Mouse (Mus musculus): ENCODE measurements at regions not wholly inside any gene's neighbourhood (a gene's known extent, or its start where the extent isn't known, plus 50 kb on each side); places are given as distances from the start of the nearest gene placed in this dataset.

DNA sequence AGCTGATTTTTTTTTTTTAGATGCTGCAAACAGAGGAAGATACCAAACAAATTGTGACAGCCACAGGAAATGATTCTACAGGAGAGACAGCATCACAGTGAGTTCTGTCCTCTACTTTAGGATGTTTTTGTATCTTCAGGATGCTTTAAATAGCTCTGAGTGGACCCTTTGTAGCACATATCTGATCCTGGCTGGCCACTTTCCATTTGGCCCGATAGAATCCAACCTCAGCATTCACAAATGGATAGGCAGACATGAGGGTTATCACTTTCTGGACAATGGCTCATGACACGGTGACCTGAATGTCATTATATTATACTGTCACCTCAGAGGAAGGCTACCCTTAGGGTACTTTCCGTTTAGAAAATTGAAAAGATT lies 379.3 kb downstream of the Gm10295 start:
- DNase-seq (ENCODE audit: low spot score in 2 of 2) = no peak

DNA sequence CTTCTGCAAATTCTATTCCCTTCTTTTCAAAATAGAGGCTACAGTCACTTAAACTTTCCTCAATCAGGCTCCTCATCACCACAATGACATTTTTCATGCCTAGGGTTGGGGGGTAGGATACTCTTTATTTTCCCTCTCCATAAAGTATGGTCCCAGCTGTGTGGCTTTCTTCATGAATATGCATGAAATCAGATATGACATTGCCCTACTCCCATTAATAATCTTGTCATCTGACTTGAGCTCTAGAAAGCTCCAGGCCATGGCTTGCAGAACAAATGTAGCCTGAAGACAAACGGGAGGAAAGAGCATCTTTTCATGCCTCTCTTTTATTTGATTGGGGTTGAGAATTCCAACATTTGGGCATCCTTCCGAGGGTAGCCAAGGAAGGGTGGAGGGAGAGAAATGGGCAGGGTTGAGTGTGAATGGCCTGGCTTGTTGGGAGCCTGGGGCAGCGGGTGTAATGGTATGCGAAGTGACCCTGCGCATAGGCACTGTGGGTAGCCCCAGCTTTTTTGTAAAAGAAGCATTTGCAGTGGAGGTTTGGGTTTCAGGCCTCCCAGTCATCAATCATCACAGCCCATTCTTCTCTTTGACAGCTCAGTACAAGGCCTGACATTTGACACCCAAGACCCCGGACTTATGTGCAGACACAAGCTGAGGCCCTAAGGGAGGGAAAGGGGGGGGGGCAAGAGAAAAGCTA lies 379.8 kb downstream of the Gm10295 start:
- no peak for DNase-seq (ENCODE audit: low spot score in 2 of 2)

DNA sequence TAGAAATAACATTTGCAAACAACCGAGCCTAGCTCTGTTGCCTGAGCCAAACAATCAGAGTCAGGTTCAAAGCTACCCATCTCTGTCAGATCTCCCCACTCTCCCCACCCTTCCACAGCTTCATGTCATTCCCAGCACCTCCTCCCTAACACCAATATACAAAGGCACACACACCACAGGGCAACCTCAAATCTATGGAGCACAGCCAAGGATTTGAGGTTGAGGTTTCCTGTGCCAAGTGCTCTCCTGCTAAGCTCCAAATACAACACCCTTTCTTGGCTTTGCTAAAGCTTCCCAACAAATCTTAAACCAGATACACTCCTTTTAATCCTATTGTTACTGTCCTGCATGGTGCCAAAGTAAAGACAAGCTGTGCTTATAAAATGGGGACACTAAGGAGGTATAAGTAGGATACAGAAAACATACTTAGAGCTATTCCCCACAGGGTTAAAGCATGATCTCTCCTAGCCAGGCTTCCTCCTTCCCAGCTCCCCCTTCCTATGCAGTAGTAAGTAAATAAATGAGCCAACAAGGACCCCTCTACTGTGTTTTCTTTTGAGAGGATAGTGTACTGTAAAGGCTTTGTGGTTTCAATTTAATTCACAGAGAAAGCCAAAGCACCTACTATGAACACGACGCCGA lies 398.8 kb downstream of the Gm10295 start:
- no peak for DNase-seq (ENCODE audit: low spot score in 2 of 2)

DNA sequence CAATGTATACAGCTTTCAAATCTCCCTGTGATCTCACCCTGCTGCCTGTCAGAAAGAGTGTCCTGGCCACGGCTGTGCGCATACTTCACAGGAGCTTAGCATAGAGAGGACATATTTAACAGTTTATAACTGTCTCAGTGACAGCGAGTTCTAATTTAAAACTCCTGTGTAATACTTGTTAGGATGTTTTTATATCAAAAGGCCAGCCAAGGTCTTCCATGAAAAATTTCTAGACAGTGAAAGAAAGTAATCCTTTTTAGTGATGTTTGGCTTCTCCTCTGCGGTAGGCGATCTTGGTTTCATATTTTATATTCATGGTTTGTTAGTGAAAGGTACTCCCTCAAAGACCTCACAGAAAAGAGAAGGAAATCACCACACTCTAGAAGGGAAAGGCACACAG lies 403.0 kb downstream of the Gm10295 start:
- no peak for DNase-seq (ENCODE audit: low spot score in 2 of 2)

- no peak for DNase-seq (ENCODE audit: low spot score in 2 of 2)
Observed at GRCm38 (mm10) chr7:70946260-70946659, 405.0 kb downstream of the Gm10295 start.

DNA sequence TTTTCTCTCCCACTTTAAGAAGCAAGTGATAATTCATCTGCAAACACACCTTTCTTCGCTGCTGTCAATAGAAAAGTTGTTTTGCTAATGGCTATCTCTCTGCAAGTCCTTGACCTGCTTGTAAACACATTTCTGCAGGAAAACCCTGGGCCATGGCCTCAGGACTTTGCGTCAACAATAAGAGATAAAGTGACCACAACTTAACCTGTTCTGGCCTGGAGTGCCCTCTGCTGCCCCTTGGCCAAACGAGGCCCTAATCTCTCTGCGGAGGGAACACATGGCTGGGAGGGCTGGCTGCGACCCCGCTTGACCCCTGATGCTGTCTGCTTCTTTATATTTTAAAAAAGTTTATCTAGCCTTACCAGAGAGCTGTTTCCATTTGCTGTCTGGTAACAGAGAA lies 420.4 kb downstream of the Gm10295 start:
- no peak for DNase-seq (ENCODE audit: low spot score in 2 of 2)

DNA sequence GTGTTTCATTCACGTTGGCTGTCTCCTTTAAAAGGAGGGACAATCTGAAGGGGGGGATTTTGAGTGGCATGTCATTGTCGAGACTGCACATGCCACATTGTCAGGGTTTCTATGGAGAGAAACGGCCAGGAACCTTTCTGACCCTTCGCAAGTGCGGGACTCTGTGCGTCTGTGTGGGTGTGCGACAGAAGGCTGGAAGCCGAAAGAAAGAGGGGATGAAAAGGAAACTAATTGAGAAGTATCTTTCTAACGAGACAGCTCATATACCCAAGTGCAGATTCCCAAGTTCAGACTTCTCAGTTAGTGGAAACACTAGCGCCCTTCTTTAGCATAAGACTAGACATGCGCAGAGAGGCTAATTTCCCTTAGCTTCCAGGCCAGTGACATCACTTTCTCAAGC lies 421.4 kb downstream of the Gm10295 start:
- no peak for DNase-seq (ENCODE audit: low spot score in 2 of 2)

GRCm38 (mm10) chr7:70928001-70928400 lies 423.3 kb downstream of the Gm10295 start:
- no peak for DNase-seq (ENCODE audit: low spot score in 2 of 2)

- no peak for DNase-seq (ENCODE audit: low spot score in 2 of 2)
Observed at GRCm38 (mm10) chr7:70917016-70917415, 434.3 kb downstream of the Gm10295 start.

GRCm38 (mm10) chr7:70908921-70909320 lies 442.4 kb downstream of the Gm10295 start:
- DNase-seq (ENCODE audit: low spot score in 2 of 2) = no peak

DNA sequence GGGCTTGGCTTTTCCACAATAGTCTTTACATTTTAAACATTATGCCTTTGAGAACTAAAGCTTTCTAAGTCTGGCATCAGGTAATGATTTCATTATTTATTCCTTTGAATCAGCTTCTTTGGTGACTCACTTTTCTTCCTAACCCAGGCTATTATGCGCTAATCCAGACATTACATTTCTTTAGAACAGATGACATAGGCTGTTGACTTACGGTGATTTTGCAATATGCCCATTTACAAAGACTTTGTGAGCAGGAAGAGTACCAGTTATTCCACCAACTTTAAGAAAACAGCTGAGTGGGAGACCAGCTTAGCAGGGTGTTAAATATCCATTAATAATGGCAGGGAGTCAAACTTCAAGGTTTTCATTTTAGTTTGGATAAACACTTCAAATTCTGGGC lies 459.6 kb downstream of the Gm10295 start:
- no peak for DNase-seq (ENCODE audit: low spot score in 2 of 2)

DNA sequence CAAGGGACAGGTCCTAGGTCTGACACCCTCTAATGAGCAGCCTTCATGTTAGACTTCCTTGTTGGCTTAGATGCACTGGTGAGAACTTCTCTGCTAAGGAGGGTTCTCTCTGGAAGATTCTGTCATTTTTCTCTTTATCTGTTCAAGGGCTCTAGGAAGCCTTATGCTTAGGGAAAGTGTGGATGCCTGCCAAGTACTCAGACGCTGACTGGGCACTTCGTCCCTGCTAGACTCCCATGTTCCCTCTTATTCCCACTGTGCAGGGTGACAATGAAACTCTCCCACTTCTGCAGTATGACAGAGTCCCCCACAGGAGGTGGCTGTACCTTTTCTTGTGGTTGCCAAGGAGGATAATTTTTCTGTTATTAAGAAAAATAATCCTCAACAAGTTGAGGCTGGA lies 470.8 kb downstream of the Gm10295 start:
- no peak for DNase-seq (ENCODE audit: low spot score in 2 of 2)

DNA sequence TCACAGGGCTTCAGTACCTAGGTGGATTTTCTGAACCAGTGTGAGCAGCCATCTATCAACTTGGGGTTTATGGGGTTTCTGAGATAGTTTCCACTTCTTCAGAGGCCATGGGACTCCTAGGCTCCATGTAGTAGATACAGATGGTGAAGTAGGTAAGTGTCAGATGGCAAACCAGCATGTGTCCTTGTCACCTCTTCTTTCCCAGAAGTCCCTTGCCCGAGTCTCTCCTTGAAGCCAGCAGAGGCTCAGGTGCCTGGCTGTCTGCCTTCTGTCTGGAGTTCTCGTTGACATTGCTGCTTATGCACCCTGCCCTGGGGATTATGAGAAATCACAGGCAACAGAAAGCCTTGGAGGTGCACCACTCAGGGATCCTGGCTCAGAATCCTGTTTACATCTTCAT lies 476.9 kb downstream of the Gm10295 start:
- no peak for DNase-seq (ENCODE audit: low spot score in 2 of 2)

DNA sequence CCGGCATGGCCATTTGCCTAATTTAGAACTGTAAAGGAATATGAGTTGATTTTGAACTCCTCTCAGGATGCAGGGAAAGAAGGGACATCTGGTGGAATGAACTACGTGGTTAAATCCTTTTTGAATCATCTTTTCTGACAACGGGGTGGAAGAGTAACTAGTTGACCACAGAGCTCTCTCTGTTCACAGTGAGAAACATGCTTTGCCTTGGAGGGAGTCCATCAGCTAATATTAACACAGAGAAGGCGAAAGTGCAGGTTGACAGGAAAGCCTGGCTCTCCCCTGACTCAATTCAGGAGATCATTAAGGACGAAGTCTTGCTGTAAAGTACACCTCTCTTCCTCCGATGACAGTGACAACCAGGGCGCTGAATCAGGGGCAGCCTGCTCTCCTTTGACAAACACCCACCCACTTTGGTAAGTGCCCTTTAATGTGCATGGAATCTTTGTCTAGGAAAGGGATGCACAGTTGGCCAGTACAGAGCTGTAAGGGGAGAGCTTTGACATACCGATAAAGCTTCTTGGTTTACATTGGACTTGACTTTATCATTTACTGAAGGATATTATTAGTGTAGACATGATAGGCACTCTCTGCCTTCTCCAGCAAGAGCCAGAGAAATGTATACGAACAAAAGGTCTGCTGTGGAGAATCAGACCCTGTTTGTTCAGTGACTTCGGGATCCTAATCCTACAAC lies 480.3 kb downstream of the Gm10295 start:
- no peak for DNase-seq (ENCODE audit: low spot score in 2 of 2)

DNA sequence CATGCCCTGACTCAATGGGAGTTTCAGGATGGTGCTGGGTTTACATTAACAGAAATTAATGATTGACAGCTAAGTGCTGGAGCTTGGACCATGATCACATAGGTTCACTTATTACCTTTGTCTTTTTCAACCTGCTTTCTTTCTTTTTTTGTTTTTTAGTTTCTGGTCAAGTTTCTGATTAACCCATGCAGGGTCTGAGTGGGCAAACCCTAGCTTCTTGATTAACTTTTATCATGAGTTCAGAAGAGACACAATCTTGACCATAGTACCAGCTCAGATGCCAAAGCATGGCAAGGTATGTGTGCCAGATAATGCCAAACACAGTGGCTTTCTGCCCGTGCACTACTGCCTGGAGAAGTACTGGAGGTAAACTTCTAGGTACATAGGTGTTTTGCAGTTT lies 482.2 kb downstream of the Gm10295 start:
- DNase-seq (ENCODE audit: low spot score in 2 of 2) = no peak

DNA sequence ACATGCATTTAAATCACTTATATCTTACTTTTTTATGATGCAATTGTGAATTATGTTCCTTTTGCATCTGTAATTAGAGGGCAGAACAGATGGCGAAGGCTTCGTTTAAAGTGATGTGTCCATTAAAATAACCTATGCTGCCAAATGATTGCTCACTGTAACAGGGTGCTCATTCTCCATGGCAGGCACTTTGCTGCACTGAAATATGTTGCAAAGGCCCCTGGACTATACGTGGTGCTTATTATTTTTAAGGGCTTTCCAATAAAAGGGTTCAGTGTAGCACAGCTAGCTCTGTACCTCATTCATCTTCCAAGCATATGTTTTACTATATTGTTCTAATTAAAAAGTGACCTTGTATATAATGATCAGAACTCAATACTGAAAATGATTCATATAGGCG lies 491.3 kb downstream of the Gm10295 start:
- no peak for DNase-seq (ENCODE audit: low spot score in 2 of 2)

GRCm38 (mm10) chr7:70850726-70851125 lies 484.2 kb upstream of the Nr2f2 start:
- DNase-seq (ENCODE audit: low spot score in 2 of 2) = no peak

- no peak for DNase-seq (ENCODE audit: low spot score in 2 of 2)
Observed at GRCm38 (mm10) chr7:70848016-70848776, 481.7 kb upstream of the Nr2f2 start.

DNA sequence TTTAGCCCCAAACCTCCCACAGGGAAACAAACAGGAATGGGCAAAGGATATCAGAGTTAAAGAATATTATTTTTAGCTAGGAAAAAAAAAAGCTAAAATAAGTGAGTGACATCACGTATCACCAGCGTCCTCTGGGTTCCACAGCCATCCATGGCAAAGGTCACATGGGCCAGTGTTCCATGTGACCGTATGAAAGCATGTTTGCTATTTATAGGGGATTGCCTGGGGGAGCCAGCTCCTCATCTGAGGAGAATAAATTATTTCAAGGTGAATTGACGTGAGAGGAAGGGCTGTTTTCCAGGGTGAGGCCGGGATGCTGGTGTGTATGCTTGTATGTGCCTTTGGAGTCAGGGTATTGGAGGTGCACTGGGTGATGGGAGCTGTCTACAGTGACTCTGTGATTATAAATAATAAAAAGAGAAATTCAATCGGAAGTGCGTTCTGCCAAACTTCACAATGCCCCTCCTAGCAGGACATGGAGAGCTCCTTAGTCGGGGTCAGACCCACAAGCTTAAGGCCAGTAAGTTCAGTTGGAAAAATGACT lies 481.0 kb upstream of the Nr2f2 start:
- DNase-seq (ENCODE audit: low spot score in 2 of 2) = no peak

- DNase-seq (ENCODE audit: low spot score in 2 of 2) = no peak
Observed at GRCm38 (mm10) chr7:70846076-70846475, 479.5 kb upstream of the Nr2f2 start.

DNA sequence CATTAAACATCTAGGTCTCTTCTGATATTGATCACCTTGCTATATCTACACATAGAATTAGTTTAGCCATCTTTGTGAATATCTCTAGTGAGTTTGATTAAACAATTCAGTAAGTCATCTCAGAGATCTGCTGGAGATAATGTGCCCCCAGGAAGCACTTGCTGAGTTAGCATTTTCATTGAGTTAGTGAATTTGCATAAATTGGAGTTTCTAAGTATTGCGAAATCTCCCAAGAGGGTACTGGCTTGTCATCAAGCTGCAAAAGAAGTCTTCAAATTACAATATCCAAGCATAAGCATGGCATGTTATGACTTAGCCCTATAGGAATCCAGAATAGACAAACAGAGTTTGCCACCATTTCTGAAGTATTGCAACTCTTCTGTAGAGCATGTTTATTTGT lies 473.6 kb upstream of the Nr2f2 start:
- no peak for DNase-seq (ENCODE audit: low spot score in 2 of 2)

DNA sequence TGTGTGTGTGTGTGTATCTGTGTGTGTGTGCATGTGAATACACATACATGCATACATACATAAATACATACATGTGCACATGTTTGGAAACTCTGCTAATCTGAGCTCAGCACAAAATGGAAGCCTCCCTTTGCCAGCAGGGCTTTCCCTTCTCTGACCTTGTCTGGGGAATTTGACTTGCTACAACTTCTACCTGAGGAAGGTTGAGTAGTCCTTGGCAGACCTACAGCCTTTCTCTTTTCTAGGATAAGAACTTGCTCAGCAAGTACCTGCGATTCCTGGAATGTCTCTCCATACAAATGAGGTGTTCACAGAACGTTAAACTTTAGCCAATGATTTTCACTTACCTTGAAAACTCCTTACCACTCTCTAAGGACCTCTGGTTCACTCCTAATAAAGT lies 472.7 kb upstream of the Nr2f2 start:
- DNase-seq (ENCODE audit: low spot score in 2 of 2) = no peak
